Mouse (Mus musculus) bone marrow macrophage, adult 2 months (primary cell): Measurements from ENCODE around the gene BC005624.

Experiments used
- CTCF ChIP-seq: IDR thresholded peaks from 2 replicates; pipeline ENCODE4 v1.5.1; 2012; ENCODE audit warnings: low read depth, mild to moderate bottlenecking, low read length, moderate library complexity
- POLR2A ChIP-seq: IDR thresholded peaks from 2 replicates; pipeline ENCODE4 v1.6.1; 2012; ENCODE audit warnings: mild to moderate bottlenecking, low read depth, low read length, borderline replicate concordance

GRCm38 (mm10) chr2:30966826-30967225, 15.2 kb downstream of the BC005624 start:
- TF ChIP-seq POLR2A (no peak), CTCF (no peak)
